Comparison of ENCODE assay signal across 25 mouse cellular contexts in the genomic region with DNA sequence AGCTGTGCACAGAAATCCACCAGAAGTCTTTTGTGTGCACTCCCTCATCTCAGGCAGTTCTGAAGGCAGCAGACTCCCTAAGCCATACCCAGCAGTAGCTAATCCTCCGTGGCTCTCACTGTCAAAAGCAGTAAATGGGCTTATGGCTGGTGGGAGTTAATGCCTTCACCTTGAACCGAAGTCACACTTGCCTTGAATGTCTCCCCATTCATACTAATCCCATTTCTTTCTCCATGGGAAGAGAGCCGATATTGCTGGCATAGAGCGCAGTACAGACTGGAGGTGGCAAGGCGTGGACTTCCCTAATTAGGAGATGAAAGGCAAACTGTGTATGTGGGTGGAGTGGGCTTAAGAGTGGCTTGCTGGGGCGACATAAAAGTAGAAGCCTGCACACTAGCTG. TPM values are rescaled to one million over a fixed set of nuclear protein-coding genes. Genes with fewer than 3 reads are reported as not detected.
DNase-seq lines count a peak whose midpoint lies in the region; ATAC-seq and TF ChIP-seq lines count a peak whose summit lies in the region.
"Had no signal": no experiment of that assay in that cellular context is flagged by ENCODE, and none has a peak within 500 bp of the region (broad histone marks: within the 10 kb centered on the region; RNA-seq: fewer than 3 reads in every experiment).

No protein-coding gene starts in this region.

- H3K4me1 ChIP-seq in forebrain, embryonic 16.5 days (replicated peaks; ENCODE audit: control insufficient read depth, insufficient read depth, low read length): peaks cover 2% of the 10 kb centered on the region
- H3K4me1 ChIP-seq in midbrain, embryonic 15.5 days: peaks cover 5% of the 10 kb centered on the region
- no peaks in the 10 kb centered on the region for H3K4me1 ChIP-seq in stomach, postnatal 0 days (replicated peaks; ENCODE audit: control insufficient read depth, insufficient read depth)
- H3K4me1 ChIP-seq: hindbrain, embryonic 15.5 days had no signal

- no peak overlapping the region for H3K4me3 ChIP-seq in forebrain, embryonic 16.5 days (replicated peaks; ENCODE audit: low read length)
- H3K4me3 ChIP-seq in midbrain, embryonic 15.5 days: no peak overlapping the region
- H3K4me3 ChIP-seq in stomach, postnatal 0 days (ENCODE audit: low read depth, low read length): no peak overlapping the region
- H3K4me3 ChIP-seq: heart, embryonic 15.5 days; hindbrain, embryonic 15.5 days; intestine, embryonic 15.5 days had no signal

- no peak for TF ChIP-seq CTCF in brain, embryonic 14.5 days (IDR thresholded peaks at IDR 0.05; ENCODE audit: borderline replicate concordance, extremely low read depth, insufficient read depth, insufficient read length)
- no peak for TF ChIP-seq CTCF in stomach, postnatal 0 days (IDR thresholded peaks at IDR 0.05; ENCODE audit: low read depth)

- H3K9me3 ChIP-seq in forebrain, embryonic 16.5 days (ENCODE audit: control insufficient read depth, low read length): no peaks in the 10 kb centered on the region
- H3K9me3 ChIP-seq in midbrain, embryonic 15.5 days: no peaks in the 10 kb centered on the region
- no peaks in the 10 kb centered on the region for H3K9me3 ChIP-seq in stomach, postnatal 0 days (ENCODE audit: control insufficient read depth, low read length)
- H3K9me3 ChIP-seq: heart, embryonic 15.5 days; hindbrain, embryonic 15.5 days; intestine, embryonic 15.5 days had no signal

- TF ChIP-seq POLR2A in brain, embryonic 14.5 days (IDR thresholded peaks at IDR 0.05; ENCODE audit: borderline replicate concordance, extremely low read depth, insufficient read depth, insufficient read length, poor library complexity, severe bottlenecking): no peak

- no peak overlapping the region for H3K27ac ChIP-seq in forebrain, embryonic 16.5 days (ENCODE audit: low read length)
- H3K27ac ChIP-seq in midbrain, embryonic 15.5 days: no peak overlapping the region
- H3K27ac ChIP-seq in stomach, postnatal 0 days (replicated peaks): no peak overlapping the region
- H3K27ac ChIP-seq: heart, embryonic 15.5 days; hindbrain, embryonic 15.5 days; intestine, embryonic 15.5 days had no signal

- WGBS in forebrain, embryonic 16.5 days: 11% methylated on average over 6 of the region's 6 CpGs
- 24% methylated on average over 6 of the region's 6 CpGs for WGBS in midbrain, embryonic 15.5 days
- 60% methylated on average over 6 of the region's 6 CpGs for WGBS in stomach, postnatal 0 days

- peak; percentile 42 for DNase-seq in brain, adult 2 months (ENCODE audit: low read depth, low spot score)
- DNase-seq in brain, embryonic 14.5 days (ENCODE audit: low read depth): peak; percentile 79
- no peak for DNase-seq in kidney, postnatal 4 days
- no peak for DNase-seq in stomach, postnatal 0 days (ENCODE audit: low spot score)
- no peak for DNase-seq in cerebellum, adult 9-10 months
- DNase-seq: adrenal gland, adult 8-10 months; cerebellum, adult 8-10 months; gastrocnemius, postnatal 25 days; heart, postnatal 36 days; kidney, adult 8-10 months; kidney, postnatal 25 days; layer of hippocampus, postnatal 36 days; lung, postnatal 4 days had no signal

- no peak overlapping the region for H3K9ac ChIP-seq in forebrain, embryonic 16.5 days (replicated peaks; ENCODE audit: low read depth, low read length)
- H3K9ac ChIP-seq in midbrain, embryonic 15.5 days: no peak overlapping the region
- H3K9ac ChIP-seq in stomach, postnatal 0 days (ENCODE audit: low read length): no peak overlapping the region
- H3K9ac ChIP-seq: heart, embryonic 15.5 days; hindbrain, embryonic 15.5 days; intestine, embryonic 15.5 days had no signal

- no peaks in the 10 kb centered on the region for H3K36me3 ChIP-seq in forebrain, embryonic 16.5 days (ENCODE audit: control insufficient read depth, insufficient read depth)
- no peaks in the 10 kb centered on the region for H3K36me3 ChIP-seq in midbrain, embryonic 15.5 days (replicated peaks)
- no peaks in the 10 kb centered on the region for H3K36me3 ChIP-seq in stomach, postnatal 0 days (ENCODE audit: control insufficient read depth, insufficient read depth, low read length)
- H3K36me3 ChIP-seq: heart, embryonic 15.5 days; hindbrain, embryonic 15.5 days; intestine, embryonic 15.5 days had no signal

- ATAC-seq in forebrain, embryonic 16.5 days: 0 out of 2 replicates have a peak, but pooled peaks have one; percentile 31
- ATAC-seq in midbrain, embryonic 15.5 days (replicated peaks): peak; percentile 74
- ATAC-seq in stomach, postnatal 0 days (ENCODE audit: low FRiP score, low TSS enrichment): no peak
- ATAC-seq: activated CD4-positive, CD25-positive, alpha-beta regulatory T cell, adult 4 months; intestine, embryonic 15.5 days had no signal

- no peak overlapping the region for H3K4me2 ChIP-seq in forebrain, embryonic 16.5 days (ENCODE audit: low read length)
- no peak overlapping the region for H3K4me2 ChIP-seq in midbrain, embryonic 15.5 days
- no peak overlapping the region for H3K4me2 ChIP-seq in stomach, postnatal 0 days (replicated peaks; ENCODE audit: low read depth)
- H3K4me2 ChIP-seq: heart, embryonic 15.5 days; hindbrain, embryonic 15.5 days; intestine, embryonic 15.5 days had no signal

- TF ChIP-seq EP300 in stomach, postnatal 0 days (optimal IDR thresholded peaks at IDR 0.05): no peak

- no peaks in the 10 kb centered on the region for H3K27me3 ChIP-seq in forebrain, embryonic 16.5 days (replicated peaks; ENCODE audit: control insufficient read depth, insufficient read depth, low read length)
- no peaks in the 10 kb centered on the region for H3K27me3 ChIP-seq in midbrain, embryonic 15.5 days (replicated peaks)
- H3K27me3 ChIP-seq in stomach, postnatal 0 days (ENCODE audit: control insufficient read depth, insufficient read depth, low read length): no peaks in the 10 kb centered on the region
- H3K27me3 ChIP-seq: heart, embryonic 15.5 days; hindbrain, embryonic 15.5 days; intestine, embryonic 15.5 days had no signal

RNA-seq across cellular contexts. Expression of a gene that starts 35.9 kb away (rescaled TPM):
- not detected in 2 replicates for polyA plus RNA-seq in brain, embryonic 14.5 days (2012; rRNA removed)
- polyA plus RNA-seq in forebrain, embryonic 16.5 days (2015; fragmentation: Nextera tagmentation; extraction: Ambion mirVana): 0.27 TPM in 1 of 2 replicates, not detected in the other
- not detected in 2 replicates for polyA plus RNA-seq in midbrain, embryonic 15.5 days (2015; fragmentation: Nextera tagmentation; extraction: Ambion mirVana)
- 0.16 TPM in 1 of 2 replicates, not detected in the other for polyA plus RNA-seq in stomach, postnatal 0 days (2015; fragmentation: Nextera tagmentation; extraction: Ambion mirVana)
- polyA plus RNA-seq: activated CD4-positive, CD25-positive, alpha-beta regulatory T cell, adult 4 months; embryonic facial prominence, embryonic 14.5 days; heart, embryonic 15.5 days; limb, embryonic 11.5 days; liver, adult 2 months; lung, embryonic 16.5 days; neural tube, embryonic 14.5 days; small intestine, adult 2 months had no signal

RNA-seq across cellular contexts. Expression of a gene that starts 41.4 kb away (rescaled TPM):
- 2.8 and 2.9 TPM in 2 replicates for polyA plus RNA-seq in brain, embryonic 14.5 days (2012; rRNA removed)
- 4.3 and 4.6 TPM in 2 replicates for polyA plus RNA-seq in forebrain, embryonic 16.5 days (2015; fragmentation: Nextera tagmentation; extraction: Ambion mirVana)
- polyA plus RNA-seq in midbrain, embryonic 15.5 days (2015; fragmentation: Nextera tagmentation; extraction: Ambion mirVana): 5.6 and 5.8 TPM in 2 replicates
- polyA plus RNA-seq in stomach, postnatal 0 days (2015; fragmentation: Nextera tagmentation; extraction: Ambion mirVana): 15.0 and 16.9 TPM in 2 replicates

Comparison
In these comparisons a context has a peak if more than half of its experiments do, and no peak if none do; other contexts are left out.
1. DNase-seq: peak in brain, adult 2 months (single experiment) and brain, embryonic 14.5 days (single experiment); none in kidney, postnatal 4 days (0 of 2), stomach, postnatal 0 days (single experiment) and cerebellum, adult 9-10 months (single experiment).